Mouse (Mus musculus): ENCODE measurements around the gene Tns1.

Gene Tns1

GRCm38 (mm10) chr1:74031771-74032609 lies 92.3 kb downstream of the Tns1 start:
- DNase-seq (ENCODE audit: low spot score): no peak

GRCm38 (mm10) chr1:74030901-74031360 lies 93.3 kb downstream of the Tns1 start:
- peak; percentile 69 for DNase-seq (ENCODE audit: low spot score)

GRCm38 (mm10) chr1:74030285-74030684 lies 94.0 kb downstream of the Tns1 start:
- no peak for DNase-seq (ENCODE audit: low spot score)

- no peak for DNase-seq (ENCODE audit: low spot score)
These were observed 94.6 kb downstream of the Tns1 start for GRCm38 (mm10) chr1:74029669-74030068.

GRCm38 (mm10) chr1:74028881-74029266 lies 95.4 kb downstream of the Tns1 start:
- no peak for DNase-seq (ENCODE audit: low spot score)

- no peak for DNase-seq (ENCODE audit: low spot score)
These were observed 96.0 kb downstream of the Tns1 start for GRCm38 (mm10) chr1:74028118-74028880.

GRCm38 (mm10) chr1:74027559-74028091 lies 96.6 kb downstream of the Tns1 start:
- peak; percentile 28 for DNase-seq (ENCODE audit: low spot score)

GRCm38 (mm10) chr1:74026703-74027195 lies 97.5 kb downstream of the Tns1 start:
- DNase-seq (ENCODE audit: low spot score): no peak

- peak; percentile 32 for DNase-seq (ENCODE audit: low spot score)
These were observed 98.5 kb downstream of the Tns1 start for GRCm38 (mm10) chr1:74025651-74026226.

- no peak for DNase-seq (ENCODE audit: low spot score)
These were observed 99.0 kb downstream of the Tns1 start for GRCm38 (mm10) chr1:74025227-74025626.

- peak; percentile 27 for DNase-seq (ENCODE audit: low spot score)
These were observed 99.6 kb downstream of the Tns1 start for GRCm38 (mm10) chr1:74024452-74025190.

- no peak for DNase-seq (ENCODE audit: low spot score)
These were observed 101.3 kb downstream of the Tns1 start for GRCm38 (mm10) chr1:74022998-74023397.

- no peak for DNase-seq (ENCODE audit: low spot score)
These were observed 101.7 kb downstream of the Tns1 start for GRCm38 (mm10) chr1:74022536-74022935.

GRCm38 (mm10) chr1:74020235-74020634 lies 104.0 kb downstream of the Tns1 start:
- no peak for DNase-seq (ENCODE audit: low spot score)

GRCm38 (mm10) chr1:74017399-74018172 lies 106.7 kb downstream of the Tns1 start:
- DNase-seq (ENCODE audit: low spot score): no peak

- DNase-seq (ENCODE audit: low spot score): no peak
These were observed 107.6 kb downstream of the Tns1 start for GRCm38 (mm10) chr1:74016618-74017017.

GRCm38 (mm10) chr1:74015513-74016234 lies 108.6 kb downstream of the Tns1 start:
- no peak for DNase-seq (ENCODE audit: low spot score)

- DNase-seq (ENCODE audit: low spot score): no peak
These were observed 109.5 kb downstream of the Tns1 start for GRCm38 (mm10) chr1:74014538-74015327.

Data from embryo, embryonic 10.5 days (tissue).